Comparison of ENCODE assay signal across 23 mouse cellular contexts in genomic region chr16:90863468-90864046, GRCm38 (mm10). TPM values are rescaled to one million over a fixed set of nuclear protein-coding genes. Genes with fewer than 3 reads are reported as not detected.
DNase-seq lines count a peak whose midpoint lies in the region; ATAC-seq and TF ChIP-seq lines count a peak whose summit lies in the region.
"Had no signal": no experiment of that assay in that cellular context is flagged by ENCODE, and none has a peak within 500 bp of the region (broad histone marks: within the 10 kb centered on the region; RNA-seq: fewer than 3 reads in every experiment).

No protein-coding gene starts in this region.

- H3K9ac ChIP-seq in embryonic facial prominence, embryonic 13.5 days = 0 out of 2 replicates have a peak overlapping the region, but pooled peaks have one; percentile 6
- H3K9ac ChIP-seq in kidney, embryonic 14.5 days (ENCODE audit: low read depth, low read length) = no peak overlapping the region
- H3K9ac ChIP-seq in liver, adult 2 months (ENCODE audit: low read depth, low read length) = no peak overlapping the region
- no peak overlapping the region for H3K9ac ChIP-seq in liver, embryonic 11.5 days (ENCODE audit: low read depth, low read length)
- H3K9ac ChIP-seq: embryonic facial prominence, embryonic 12.5 days; embryonic facial prominence, embryonic 15.5 days; forebrain, embryonic 13.5 days had no signal

- peaks cover 25% of the 10 kb centered on the region for H3K4me1 ChIP-seq in embryonic facial prominence, embryonic 13.5 days
- H3K4me1 ChIP-seq in embryonic facial prominence, embryonic 10.5 days = peaks cover 27% of the 10 kb centered on the region
- no peaks in the 10 kb centered on the region for H3K4me1 ChIP-seq in kidney, adult 2 months (ENCODE audit: control insufficient read depth, insufficient read depth, low read length)
- 0 out of 2 replicates have a peak, but pooled peaks cover 6% of the 10 kb centered on the region for H3K4me1 ChIP-seq in kidney, embryonic 14.5 days (ENCODE audit: control insufficient read depth, insufficient read depth, low read length)
- peaks cover 11% of the 10 kb centered on the region for H3K4me1 ChIP-seq in liver, adult 2 months (ENCODE audit: control insufficient read depth, insufficient read depth, low read length)
- no peaks in the 10 kb centered on the region for H3K4me1 ChIP-seq in liver, embryonic 11.5 days (replicated peaks; ENCODE audit: control insufficient read depth, insufficient read depth, low read length)

- H3K27me3 ChIP-seq in embryonic facial prominence, embryonic 13.5 days = no peaks in the 10 kb centered on the region
- H3K27me3 ChIP-seq in embryonic facial prominence, embryonic 10.5 days (replicated peaks; ENCODE audit: low read depth, poor library complexity, severe bottlenecking) = peaks cover 14% of the 10 kb centered on the region
- no peaks in the 10 kb centered on the region for H3K27me3 ChIP-seq in kidney, adult 2 months (replicated peaks; ENCODE audit: control insufficient read depth, insufficient read depth, low read length)
- 0 out of 2 replicates have a peak, but pooled peaks cover 3% of the 10 kb centered on the region for H3K27me3 ChIP-seq in kidney, embryonic 14.5 days (ENCODE audit: control insufficient read depth, insufficient read depth, low read length)
- H3K27me3 ChIP-seq in liver, adult 2 months (ENCODE audit: control insufficient read depth, insufficient read depth, low read length) = no peaks in the 10 kb centered on the region
- no peaks in the 10 kb centered on the region; the same call in 1 of the 2 replicates for H3K27me3 ChIP-seq in liver, embryonic 11.5 days (replicated peaks; ENCODE audit: control insufficient read depth, insufficient read depth, low read length)
- H3K27me3 ChIP-seq: embryonic facial prominence, embryonic 12.5 days; embryonic facial prominence, embryonic 15.5 days; forebrain, embryonic 13.5 days had no signal

- H3K27ac ChIP-seq in embryonic facial prominence, embryonic 13.5 days = no peak overlapping the region
- H3K27ac ChIP-seq in embryonic facial prominence, embryonic 10.5 days (replicated peaks) = no peak overlapping the region
- H3K27ac ChIP-seq in kidney, adult 2 months (ENCODE audit: insufficient read depth, low read depth, low read length) = no peak overlapping the region
- H3K27ac ChIP-seq in kidney, embryonic 14.5 days (ENCODE audit: low read depth, low read length) = no peak overlapping the region
- H3K27ac ChIP-seq in liver, adult 2 months (replicated peaks; ENCODE audit: insufficient read depth, low read depth, low read length) = no peak overlapping the region
- H3K27ac ChIP-seq in liver, embryonic 11.5 days (ENCODE audit: low read depth, low read length) = no peak overlapping the region
- H3K27ac ChIP-seq: embryonic facial prominence, embryonic 12.5 days; embryonic facial prominence, embryonic 15.5 days; forebrain, embryonic 10.5 days; forebrain, embryonic 13.5 days had no signal

- no peak for ATAC-seq in embryonic facial prominence, embryonic 13.5 days (ENCODE audit: insufficient number of reproducible peaks, insufficient read depth, low FRiP score, low TSS enrichment, low read depth)
- no peak for ATAC-seq in kidney, embryonic 14.5 days (ENCODE audit: low FRiP score, low TSS enrichment)
- no peak for ATAC-seq in liver, embryonic 11.5 days (replicated peaks; ENCODE audit: low FRiP score)
- ATAC-seq: forebrain, embryonic 13.5 days; forebrain, embryonic 16.5 days had no signal

- no peaks in the 10 kb centered on the region for H3K36me3 ChIP-seq in embryonic facial prominence, embryonic 13.5 days
- no peaks in the 10 kb centered on the region for H3K36me3 ChIP-seq in embryonic facial prominence, embryonic 10.5 days (replicated peaks)
- no peaks in the 10 kb centered on the region for H3K36me3 ChIP-seq in kidney, adult 2 months (ENCODE audit: control insufficient read depth, insufficient read depth, low read length)
- H3K36me3 ChIP-seq in kidney, embryonic 14.5 days (ENCODE audit: control insufficient read depth, insufficient read depth, low read length) = no peaks in the 10 kb centered on the region
- no peaks in the 10 kb centered on the region for H3K36me3 ChIP-seq in liver, adult 2 months (ENCODE audit: control insufficient read depth, insufficient read depth, low read length)
- H3K36me3 ChIP-seq in liver, embryonic 11.5 days (ENCODE audit: control insufficient read depth, insufficient read depth, low read length) = no peaks in the 10 kb centered on the region
- H3K36me3 ChIP-seq: embryonic facial prominence, embryonic 12.5 days; embryonic facial prominence, embryonic 15.5 days; forebrain, embryonic 10.5 days had no signal

- no peak for DNase-seq in embryonic facial prominence, embryonic 10.5 days (ENCODE audit: low spot score)
- DNase-seq in kidney, adult 2 months = peak; percentile 31
- DNase-seq in liver, adult 2 months (ENCODE audit: extremely low read depth, low read depth, low spot score) = peak; percentile 19
- no peak for DNase-seq in liver, embryonic 11.5 days (ENCODE audit: low spot score)
- DNase-seq in brain, embryonic 14.5 days (ENCODE audit: low read depth) = peak; percentile 56
- no peak for DNase-seq in embryo, embryonic 10 days (ENCODE audit: low spot score)
- DNase-seq: adrenal gland, adult 2 months; adrenal gland, postnatal 10 days; adrenal gland, postnatal 25 days; cerebellum, adult 11-12 months; cerebellum, adult 8-10 months; cerebellum, adult 9-11 months; cerebellum, postnatal 25 days; embryo, embryonic 11 days had no signal

- no peaks in the 10 kb centered on the region for H3K79me2 ChIP-seq in liver, adult 2 months (ENCODE audit: control insufficient read depth, insufficient read depth, low read length)

- H3K4me3 ChIP-seq in embryonic facial prominence, embryonic 13.5 days = no peak overlapping the region
- H3K4me3 ChIP-seq in embryonic facial prominence, embryonic 10.5 days = no peak overlapping the region
- H3K4me3 ChIP-seq in kidney, adult 2 months (ENCODE audit: insufficient read depth, low read depth, low read length) = no peak overlapping the region
- H3K4me3 ChIP-seq in kidney, embryonic 14.5 days (ENCODE audit: low read length) = no peak overlapping the region
- no peak overlapping the region for H3K4me3 ChIP-seq in liver, adult 2 months (ENCODE audit: insufficient read depth, low read depth, low read length)
- H3K4me3 ChIP-seq in liver, embryonic 11.5 days (ENCODE audit: low read depth, low read length) = no peak overlapping the region
- H3K4me3 ChIP-seq: embryonic facial prominence, embryonic 12.5 days; embryonic facial prominence, embryonic 15.5 days; erythroblast, embryonic 14.5 days; forebrain, embryonic 10.5 days; forebrain, embryonic 13.5 days had no signal

- TF ChIP-seq POLR2A in kidney, adult 2 months (IDR thresholded peaks at IDR 0.05; ENCODE audit: low read depth, low read length) = no peak
- no peak for TF ChIP-seq POLR2A in liver, adult 2 months (IDR thresholded peaks at IDR 0.05; ENCODE audit: extremely low read depth, insufficient read depth, low read length)
- TF ChIP-seq POLR2A in brain, embryonic 14.5 days (IDR thresholded peaks at IDR 0.05; ENCODE audit: borderline replicate concordance, extremely low read depth, insufficient read depth, insufficient read length, poor library complexity, severe bottlenecking) = no peak

- H3K4me2 ChIP-seq in embryonic facial prominence, embryonic 13.5 days = no peak overlapping the region
- no peak overlapping the region for H3K4me2 ChIP-seq in kidney, embryonic 14.5 days (replicated peaks; ENCODE audit: low read depth, low read length)
- H3K4me2 ChIP-seq in liver, embryonic 11.5 days = no peak overlapping the region
- H3K4me2 ChIP-seq: embryonic facial prominence, embryonic 12.5 days; embryonic facial prominence, embryonic 15.5 days; forebrain, embryonic 13.5 days had no signal

- WGBS in embryonic facial prominence, embryonic 13.5 days = 83% methylated on average over 10 of the region's 10 CpGs
- WGBS in embryonic facial prominence, embryonic 10.5 days = 89% methylated on average over 10 of the region's 10 CpGs
- 66% methylated on average over 10 of the region's 10 CpGs for WGBS in kidney, adult 2 months
- WGBS in kidney, embryonic 14.5 days = 70% methylated on average over 10 of the region's 10 CpGs
- 72% methylated on average over 10 of the region's 10 CpGs for WGBS in liver, adult 2 months
- 85% methylated on average over 10 of the region's 10 CpGs for WGBS in liver, embryonic 11.5 days

- TF ChIP-seq CTCF in kidney, adult 2 months (conservative IDR thresholded peaks at IDR 0.05; ENCODE audit: insufficient read depth, insufficient read length, low read depth, low read length) = no peak
- no peak for TF ChIP-seq CTCF in liver, adult 2 months (IDR thresholded peaks at IDR 0.05; ENCODE audit: low read depth, low read length)
- TF ChIP-seq CTCF in brain, embryonic 14.5 days (IDR thresholded peaks at IDR 0.05; ENCODE audit: borderline replicate concordance, extremely low read depth, insufficient read depth, insufficient read length) = no peak

- no peaks in the 10 kb centered on the region for H3K9me3 ChIP-seq in embryonic facial prominence, embryonic 13.5 days
- no peaks in the 10 kb centered on the region for H3K9me3 ChIP-seq in embryonic facial prominence, embryonic 10.5 days
- no peaks in the 10 kb centered on the region for H3K9me3 ChIP-seq in kidney, embryonic 14.5 days (ENCODE audit: control insufficient read depth, low read length)
- H3K9me3 ChIP-seq in liver, embryonic 11.5 days (ENCODE audit: control insufficient read depth, low read length) = no peaks in the 10 kb centered on the region
- H3K9me3 ChIP-seq: embryonic facial prominence, embryonic 12.5 days; embryonic facial prominence, embryonic 15.5 days; forebrain, embryonic 10.5 days; forebrain, embryonic 13.5 days had no signal

RNA-seq across cellular contexts. Expression of gene Eva1c, which starts 37.0 kb away (rescaled TPM):
- 2.3 and 3.3 TPM in 2 replicates for polyA plus RNA-seq in embryonic facial prominence, embryonic 13.5 days (2015; fragmentation: Nextera tagmentation; extraction: Ambion mirVana)
- polyA plus RNA-seq in embryonic facial prominence, embryonic 10.5 days (2016; fragmentation: Nextera tagmentation; extraction: Ambion mirVana) = 0.36 and 0.41 TPM in 2 replicates
- polyA plus RNA-seq in kidney, adult 2 months (2012; rRNA removed) = 5.8 and 8.3 TPM in 2 replicates
- 0.20 and 0.51 TPM in 2 replicates for polyA plus RNA-seq in kidney, embryonic 14.5 days (2014; fragmentation: Nextera tagmentation; extraction: Ambion mirVana)
- 0.37 and 0.47 TPM in 2 replicates for total RNA-seq in liver, adult 2 months (2014; rRNA removed)
- polyA plus RNA-seq in liver, adult 2 months (2012; rRNA removed) = 0.11 and 0.38 TPM in 2 replicates
- 0.25 and 0.55 TPM in 2 replicates for polyA plus RNA-seq in liver, embryonic 11.5 days (2014; fragmentation: Nextera tagmentation; extraction: Ambion mirVana)
- 2.2 and 3.7 TPM in 2 replicates for polyA plus RNA-seq in brain, embryonic 14.5 days (2012; rRNA removed)
- total RNA-seq: MEL had no signal

RNA-seq across cellular contexts. Expression of gene Urb1, which starts 53.3 kb away (rescaled TPM):
- polyA plus RNA-seq in embryonic facial prominence, embryonic 13.5 days (2015; fragmentation: Nextera tagmentation; extraction: Ambion mirVana) = 10.4 and 12.7 TPM in 2 replicates
- 10.9 and 11.5 TPM in 2 replicates for polyA plus RNA-seq in embryonic facial prominence, embryonic 10.5 days (2016; fragmentation: Nextera tagmentation; extraction: Ambion mirVana)
- 2.7 and 3.2 TPM in 2 replicates for polyA plus RNA-seq in kidney, adult 2 months (2012; rRNA removed)
- 10.5 and 13.5 TPM in 2 replicates for polyA plus RNA-seq in kidney, embryonic 14.5 days (2014; fragmentation: Nextera tagmentation; extraction: Ambion mirVana)
- 2.7 and 3.0 TPM in 2 replicates for total RNA-seq in liver, adult 2 months (2014; rRNA removed)
- polyA plus RNA-seq in liver, adult 2 months (2012; rRNA removed) = 1.5 and 1.9 TPM in 2 replicates
- polyA plus RNA-seq in liver, embryonic 11.5 days (2014; fragmentation: Nextera tagmentation; extraction: Ambion mirVana) = 17.0 and 17.7 TPM in 2 replicates
- 8.0 and 9.6 TPM in 2 replicates for polyA plus RNA-seq in brain, embryonic 14.5 days (2012; rRNA removed)

Comparison
In these comparisons a context has a peak if more than half of its experiments do, and no peak if none do; other contexts are left out.
1. DNase-seq: peak in kidney, adult 2 months (single experiment), liver, adult 2 months (single experiment) and brain, embryonic 14.5 days (single experiment); none in embryonic facial prominence, embryonic 10.5 days (single experiment), liver, embryonic 11.5 days (single experiment) and embryo, embryonic 10 days (single experiment).